Mouse (Mus musculus) midbrain, postnatal 0 days (tissue): ENCODE results near the gene Efcab8. TPM values are rescaled to one million over a fixed set of nuclear protein-coding genes. Genes with fewer than 3 reads are reported as not detected.
A peak's percentile ranks its signal among the peaks of the same experiment; 100 is the strongest.
"Not testable (repeated sequence)": the region's sequence is repeated elsewhere in the genome, so short reads cannot be mapped to it uniquely, and the experiment has no call there.

Source experiments
- ATAC-seq: fragments of 200-750 bp; cut with Nextera tagmentation; 2 replicates; pipeline ENCODE4 v1.8.0; 2017; ENCODE audit warnings: moderate number of reproducible peaks, mild to moderate bottlenecking, moderate TSS enrichment, moderate library complexity; ENCODE audit not compliant: low FRiP score
- DNase-seq: peaks from one replicate; pipeline ENCODE4 v3.0.0-alpha.2; 2015; ENCODE audit warnings: low spot score
- H3K27ac ChIP-seq: fragments of 300-500 bp; sonication (generic); 2 replicates; pipeline ENCODE4 v1.5.1; 2014; ENCODE audit warnings: low read depth, mild to moderate bottlenecking, low read length, mixed read lengths
- H3K27me3 ChIP-seq: fragments of 300-500 bp; sonication (generic); 2 replicates; pipeline ENCODE4 v1.6.1; 2014; ENCODE audit warnings: low read length, control low read depth, mixed read lengths; ENCODE audit not compliant: insufficient read depth
- H3K36me3 ChIP-seq: fragments of 300-500 bp; sonication (generic); 2 replicates; pipeline ENCODE4 v1.6.1; 2014; ENCODE audit warnings: low read length, control low read depth, mixed read lengths; ENCODE audit not compliant: insufficient read depth
- H3K4me1 ChIP-seq: fragments of 300-500 bp; sonication (generic); 2 replicates; pipeline ENCODE4 v1.6.1; 2014; ENCODE audit warnings: mild to moderate bottlenecking, control low read depth, antibody characterized with exemption, low read length, mixed read lengths; ENCODE audit not compliant: insufficient read depth
- H3K4me2 ChIP-seq: fragments of 300-500 bp; sonication (generic); 2 replicates; pipeline ENCODE4 v1.6.1; 2014; ENCODE audit warnings: low read depth, mild to moderate bottlenecking, low read length, mixed read lengths; ENCODE audit not compliant: poor library complexity, severe bottlenecking
- H3K4me3 ChIP-seq: fragments of 300-500 bp; sonication (generic); 2 replicates; pipeline ENCODE4 v1.5.1; 2014; ENCODE audit warnings: low read depth, mild to moderate bottlenecking, low read length, moderate library complexity
- H3K9ac ChIP-seq: fragments of 300-500 bp; sonication (generic); replicated peaks from 2 replicates; pipeline ENCODE4 v1.6.1; 2014; ENCODE audit warnings: mild to moderate bottlenecking, low read length, moderate library complexity, mixed read lengths; ENCODE audit not compliant: poor library complexity, severe bottlenecking
- H3K9me3 ChIP-seq: fragments of 300-500 bp; sonication (generic); 2 replicates; pipeline ENCODE4 v1.6.1; 2016; ENCODE audit warnings: low read length, control low read depth
- CTCF ChIP-seq: IDR thresholded peaks from 2 replicates; pipeline ENCODE4 v1.5.1; 2016; ENCODE audit warnings: antibody characterized with exemption, mild to moderate bottlenecking
- WGBS: fragments of 180-500 bp; shearing (Covaris S2); extraction: QIAGEN DNeasy Blood & Tissue Kit; methylation state at CpG from one replicate; pipeline ENCODE4 v1.1.7; 2014; 5-methylcytosine and 5-hydroxymethylcytosine counted together
- polyA plus RNA-seq: library from polyadenylated mRNA; unstranded; fragments of >200 nt; fragmentation: Nextera tagmentation; extraction: Ambion mirVana; gene quantifications from 2 replicates; pipeline ENCODE4 v1.2.1, GENCODE M21; 2015
- total RNA-seq: library from RNA; depleted of rRNA; stranded (reverse); fragments of >200 nt; gene quantifications from 2 replicates; pipeline ENCODE4 v1.2.3, GENCODE M21; 2014

Efcab8 gene
- total and polyA plus RNA-seq, 2 experiments from 2014 or later = not detected

DNA sequence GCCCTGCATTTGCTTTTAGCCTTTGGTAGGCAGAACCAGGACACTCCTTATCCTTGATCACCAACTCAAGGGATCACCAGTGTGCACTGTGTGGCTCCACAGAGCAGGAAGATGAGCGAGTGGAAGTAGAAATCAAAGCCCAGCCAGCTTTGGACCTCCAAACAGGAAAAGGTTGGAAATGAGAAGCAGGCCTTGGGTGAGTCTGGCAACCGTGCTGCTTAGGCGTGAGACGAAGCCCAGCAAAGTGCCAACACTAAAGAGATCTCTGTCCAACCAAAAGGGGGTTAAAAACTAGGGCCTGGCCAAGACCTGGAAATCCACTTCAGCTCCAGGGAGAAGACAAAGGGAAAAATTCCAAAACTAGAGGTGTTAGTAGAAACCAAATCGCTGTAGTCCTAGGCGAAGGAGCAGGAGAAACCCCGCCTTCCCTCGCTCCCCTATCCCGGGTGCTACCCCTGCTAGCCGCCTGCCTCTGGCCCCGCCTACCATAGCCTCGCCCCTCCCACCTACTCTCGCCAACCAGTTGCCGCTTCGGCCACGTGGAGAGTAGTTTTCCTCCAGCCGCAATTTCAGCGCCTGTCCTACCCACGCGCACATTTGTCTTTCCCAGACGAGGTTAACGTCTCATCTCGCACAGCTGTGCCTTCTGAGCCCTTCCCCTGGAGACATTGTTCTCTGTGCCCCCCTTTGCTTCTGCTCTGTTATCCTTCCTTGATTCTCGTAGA lies 931 bp upstream of the Efcab8 start:
- Histone ChIP-seq H3K9ac (no peak overlapping the region), H3K4me2 (peak overlapping the region; percentile 55), H3K4me3 (peak overlapping the region; percentile 29; the same call in 1 of the 2 replicates), H3K9me3 (no peaks in the 10 kb centered on the region), H3K36me3 (0 out of 2 replicates have a peak, but pooled peaks cover under 1% of the 10 kb centered on the region), H3K27me3 (no peaks in the 10 kb centered on the region), H3K27ac (no peak overlapping the region), H3K4me1 (no peaks in the 10 kb centered on the region)
- DNase-seq (peak; percentile 48), ATAC-seq (peak; percentile 69)
- TF ChIP-seq CTCF = no peak
- WGBS = 16% methylated on average over 23 of the region's 24 CpGs

DNA sequence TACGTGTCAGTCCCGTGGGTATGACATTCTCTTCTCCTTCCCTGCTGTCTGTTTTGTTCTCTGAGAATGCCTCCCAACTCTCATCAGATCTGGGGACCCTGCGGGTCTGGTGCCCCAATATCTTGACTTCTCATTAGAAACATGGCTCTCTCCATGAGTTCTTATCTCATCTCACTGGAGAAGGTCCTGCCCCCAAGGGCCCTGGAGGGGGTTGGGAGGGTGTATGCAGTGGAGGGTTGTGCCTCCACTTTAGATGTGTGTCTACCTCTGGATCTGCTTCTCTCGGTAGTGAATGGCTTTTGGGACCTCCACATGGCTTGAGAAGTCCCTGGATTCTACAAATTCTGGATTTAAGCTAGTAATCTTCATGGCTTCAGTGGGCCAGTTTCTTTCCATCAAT lies 1.4 kb downstream of the Efcab8 start:
- no peak for TF ChIP-seq CTCF
- Histone ChIP-seq H3K4me3 (no peak overlapping the region), H3K9ac (no peak overlapping the region), H3K4me2 (no peak overlapping the region), H3K27ac (no peak overlapping the region), H3K4me1 (no peaks in the 10 kb centered on the region), H3K27me3 (no peaks in the 10 kb centered on the region), H3K36me3 (no peaks in the 10 kb centered on the region), H3K9me3 (no peaks in the 10 kb centered on the region)
- ATAC-seq (no peak), DNase-seq (no peak)
- 87% methylated on average over 4 of the region's 4 CpGs for WGBS

DNA sequence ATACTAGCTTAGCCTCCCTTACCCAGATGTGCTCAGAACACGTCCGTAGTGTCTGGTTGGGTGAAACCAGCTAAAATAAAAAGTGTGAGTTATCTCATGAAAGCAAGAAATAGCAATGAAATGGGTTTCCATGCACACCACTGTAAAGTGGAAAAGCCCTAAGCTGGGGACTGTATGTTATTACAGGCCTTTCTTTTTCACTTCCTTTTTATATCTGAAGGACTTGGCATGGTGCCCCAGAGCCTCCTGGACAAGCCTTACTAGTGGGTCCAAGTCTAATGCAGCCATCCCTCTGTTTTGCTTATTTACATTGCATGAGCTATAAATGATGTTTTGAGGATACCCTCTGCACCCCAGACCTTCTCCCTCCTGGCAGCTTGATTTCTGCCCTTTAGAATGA lies 4.9 kb downstream of the Efcab8 start:
- TF ChIP-seq CTCF = no peak
- Histone ChIP-seq H3K4me1 (no peaks in the 10 kb centered on the region), H3K9me3 (no peaks in the 10 kb centered on the region), H3K9ac (no peak overlapping the region), H3K27ac (no peak overlapping the region), H3K36me3 (no peaks in the 10 kb centered on the region), H3K4me2 (no peak overlapping the region), H3K4me3 (no peak overlapping the region), H3K27me3 (no peaks in the 10 kb centered on the region)
- DNase-seq (no peak), ATAC-seq (no peak)
- 89% methylated on average over 2 of the region's 2 CpGs for WGBS

DNA sequence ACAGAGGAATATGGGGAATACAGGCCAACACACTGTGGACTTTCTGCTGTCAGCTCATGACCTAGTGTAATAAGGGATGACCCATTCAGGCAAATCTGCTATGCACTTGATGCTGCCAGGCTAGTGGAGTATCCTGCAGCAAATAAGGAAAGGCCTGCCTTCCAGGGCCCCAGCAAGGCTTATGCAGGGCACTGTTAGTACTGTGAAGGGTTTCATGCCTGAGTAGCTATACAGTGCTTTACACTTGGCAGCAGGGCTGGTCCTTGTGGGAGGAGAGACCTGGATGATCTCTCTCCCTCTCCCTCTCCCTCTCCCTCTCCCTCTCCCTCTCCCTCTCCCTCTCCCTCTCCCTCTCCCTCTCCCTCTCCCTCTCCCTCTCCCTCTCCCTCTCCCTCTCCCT lies 13.6 kb downstream of the Efcab8 start:
- H3K27me3 ChIP-seq = no peaks in the 10 kb centered on the region
- no peaks in the 10 kb centered on the region for H3K36me3 ChIP-seq
- no peak overlapping the region for H3K9ac ChIP-seq
- ATAC-seq (no peak), DNase-seq (no peak)
- H3K4me2 ChIP-seq = no peak overlapping the region
- no peaks in the 10 kb centered on the region for H3K9me3 ChIP-seq
- no peaks in the 10 kb centered on the region for H3K4me1 ChIP-seq
- H3K27ac ChIP-seq = no peak overlapping the region
- no peak for TF ChIP-seq CTCF
- no peak overlapping the region for H3K4me3 ChIP-seq

DNA sequence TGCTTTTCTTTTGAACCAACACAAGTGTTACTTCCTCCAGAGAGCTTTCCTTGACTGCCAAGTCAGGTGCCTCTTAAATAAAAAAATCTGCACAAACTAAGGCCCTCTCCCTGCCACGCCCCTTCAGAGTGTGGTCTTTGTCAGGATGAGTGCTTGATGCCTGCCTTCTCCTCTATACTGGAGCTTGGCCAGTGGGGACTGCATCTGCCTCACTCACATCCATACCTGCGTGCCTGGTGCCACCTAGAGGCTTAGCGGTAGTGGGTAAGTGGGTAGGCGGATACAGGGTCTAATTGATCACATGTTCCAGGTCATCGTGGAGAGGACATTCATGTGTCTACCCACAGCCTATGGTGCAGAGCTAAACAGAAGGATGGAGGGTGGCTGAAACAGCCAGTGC lies 15.4 kb downstream of the Efcab8 start:
- Histone ChIP-seq H3K4me3 (no peak overlapping the region), H3K36me3 (no peaks in the 10 kb centered on the region), H3K27me3 (no peaks in the 10 kb centered on the region), H3K27ac (no peak overlapping the region), H3K9me3 (no peaks in the 10 kb centered on the region), H3K4me1 (no peaks in the 10 kb centered on the region), H3K4me2 (no peak overlapping the region), H3K9ac (no peak overlapping the region)
- ATAC-seq (no peak), DNase-seq (no peak)
- peak; percentile 37 for TF ChIP-seq CTCF
- 56% methylated on average over 5 of the region's 5 CpGs for WGBS

DNA sequence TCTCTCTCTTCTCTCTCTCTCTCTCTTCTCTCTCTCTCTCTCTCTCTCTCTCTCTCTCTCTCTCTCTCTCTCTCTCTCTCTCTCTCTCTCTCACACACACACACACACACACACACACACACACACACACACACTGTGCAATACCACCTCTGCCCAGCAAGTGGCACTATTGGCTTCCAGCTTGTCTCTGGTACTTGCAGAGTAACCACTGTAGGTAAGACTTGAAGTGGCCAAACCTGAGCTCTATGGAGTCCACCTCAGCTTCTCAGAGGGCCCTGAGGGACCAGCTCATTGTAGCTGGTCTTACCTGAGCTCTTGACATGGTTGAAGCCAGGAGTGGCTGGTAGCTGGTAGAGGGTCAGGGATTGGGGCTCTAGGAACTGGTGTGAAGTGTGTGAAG lies 27.7 kb downstream of the Efcab8 start:
- H3K4me2 ChIP-seq, H3K9ac ChIP-seq, H3K9me3 ChIP-seq, H3K27me3 ChIP-seq, H3K4me3 ChIP-seq, H3K36me3 ChIP-seq, H3K4me1 ChIP-seq, ATAC-seq, H3K27ac ChIP-seq: not testable (repeated sequence)
- TF ChIP-seq CTCF = peak; percentile 74
- DNase-seq = peak; percentile 74
